Mouse (Mus musculus): ENCODE data around the gene Scube2. TPM values are rescaled to one million over a fixed set of nuclear protein-coding genes. Genes with fewer than 3 reads are reported as not detected.
A peak's percentile ranks its signal among the peaks of the same experiment; 100 is the strongest.

Scube2 gene
- total RNA-seq, 2 experiments from 2014 or later = 15.4 to 15.6 TPM

DNA sequence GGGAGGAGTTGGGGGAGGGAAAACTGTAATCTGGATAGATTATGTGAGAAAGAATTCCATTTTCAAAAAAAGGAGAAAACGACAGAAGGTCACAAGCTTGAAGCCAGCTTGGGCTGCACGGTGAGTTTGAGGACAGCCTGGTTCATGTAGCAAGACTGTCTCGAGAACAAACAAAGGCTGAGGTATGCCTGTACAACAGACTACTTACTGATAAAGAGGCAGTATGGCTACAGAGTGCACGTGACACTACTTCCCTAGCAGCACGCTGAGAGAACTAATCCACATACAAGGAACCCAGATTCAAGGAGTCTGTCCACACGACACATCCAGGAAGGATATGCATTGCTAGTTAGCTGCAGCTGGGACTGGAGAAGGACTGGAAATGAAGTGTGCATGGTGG is 6.1 kb downstream of the Scube2 start:
- intact Hi-C loops (cut with DNase I) = no loop called here
- no peak for DNase-seq

GRCm38 (mm10) chr7:109852752-109853212 is 12.7 kb downstream of the Scube2 start:
- DNase-seq = peak in 1 of 2 experiments; percentile 31
- intact Hi-C loops (cut with DNase I) = no loop called here

- no peak for DNase-seq
- intact Hi-C loops (cut with DNase I) = no loop called here
These were observed 13.5 kb downstream of the Scube2 start for GRCm38 (mm10) chr7:109852017-109852416.

DNA sequence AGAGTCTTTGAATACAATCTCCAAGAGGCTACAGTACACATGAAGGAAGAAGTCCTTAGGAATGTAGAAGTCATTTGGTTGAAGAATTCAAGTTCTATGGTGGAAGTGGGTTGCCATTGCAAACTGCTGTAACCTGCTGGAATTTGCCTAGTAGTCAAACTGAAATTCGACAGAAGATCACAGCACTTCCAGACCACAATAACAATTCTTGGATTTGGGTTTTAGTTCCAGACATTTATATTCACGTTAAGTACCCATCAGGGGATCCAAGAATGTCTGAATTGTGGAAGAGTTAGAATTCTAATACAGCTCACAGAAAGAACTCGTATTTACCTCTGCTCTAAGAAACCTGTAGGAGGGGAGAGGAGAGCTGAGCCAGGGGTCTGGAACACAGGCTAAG is 14.9 kb downstream of the Scube2 start:
- intact Hi-C loops (cut with DNase I) = no loop called here
- no peak for DNase-seq

GRCm38 (mm10) chr7:109849750-109850434 is 15.6 kb downstream of the Scube2 start:
- no peak for DNase-seq
- intact Hi-C loops (cut with DNase I) = no loop called here

DNA sequence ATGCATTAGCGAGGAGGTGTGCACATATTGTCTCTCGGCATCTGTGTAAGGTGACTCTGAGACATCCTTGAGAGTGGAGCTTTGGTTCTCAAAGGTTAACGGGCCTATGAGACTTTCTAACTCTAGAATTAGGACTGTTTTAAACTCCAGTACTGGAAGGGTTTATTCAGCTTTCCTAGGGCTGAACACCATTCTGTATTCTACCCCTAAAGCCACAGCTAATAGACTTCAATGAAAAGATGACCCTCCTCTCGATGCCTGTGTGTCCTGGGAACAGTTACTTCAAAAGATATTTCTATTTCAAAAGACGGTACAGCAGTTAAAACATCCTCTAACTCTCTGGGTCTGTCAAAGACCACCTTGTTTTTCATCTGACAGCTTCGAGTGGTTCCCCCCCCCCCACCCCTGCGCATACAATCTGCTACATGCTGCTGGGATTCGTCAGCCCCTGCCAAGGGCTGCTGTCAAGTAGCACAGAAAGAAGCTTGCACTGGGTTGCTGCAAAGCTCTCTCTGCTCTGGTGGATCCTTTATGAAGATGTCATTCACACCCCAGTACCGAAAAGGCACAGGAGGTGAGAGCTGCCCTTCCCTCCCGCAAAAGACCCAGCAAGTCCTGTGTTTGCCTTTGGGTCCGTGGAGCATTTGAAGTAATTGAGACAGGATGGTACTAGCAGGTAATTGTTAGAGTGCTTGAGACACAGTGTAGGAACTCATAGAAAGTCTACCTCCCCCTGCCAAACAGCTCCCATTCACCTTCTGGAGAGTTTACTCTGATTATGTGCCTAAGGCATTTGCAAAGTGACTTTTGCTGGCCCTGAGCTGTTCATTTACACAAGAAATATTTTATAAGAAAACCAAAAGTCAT is 16.4 kb downstream of the Scube2 start:
- no peak for DNase-seq
- intact Hi-C loops (cut with DNase I) = no loop called here

GRCm38 (mm10) chr7:109844100-109844499 is 21.4 kb downstream of the Scube2 start:
- intact Hi-C loops (cut with DNase I) = no loop called here
- DNase-seq = no peak

DNA sequence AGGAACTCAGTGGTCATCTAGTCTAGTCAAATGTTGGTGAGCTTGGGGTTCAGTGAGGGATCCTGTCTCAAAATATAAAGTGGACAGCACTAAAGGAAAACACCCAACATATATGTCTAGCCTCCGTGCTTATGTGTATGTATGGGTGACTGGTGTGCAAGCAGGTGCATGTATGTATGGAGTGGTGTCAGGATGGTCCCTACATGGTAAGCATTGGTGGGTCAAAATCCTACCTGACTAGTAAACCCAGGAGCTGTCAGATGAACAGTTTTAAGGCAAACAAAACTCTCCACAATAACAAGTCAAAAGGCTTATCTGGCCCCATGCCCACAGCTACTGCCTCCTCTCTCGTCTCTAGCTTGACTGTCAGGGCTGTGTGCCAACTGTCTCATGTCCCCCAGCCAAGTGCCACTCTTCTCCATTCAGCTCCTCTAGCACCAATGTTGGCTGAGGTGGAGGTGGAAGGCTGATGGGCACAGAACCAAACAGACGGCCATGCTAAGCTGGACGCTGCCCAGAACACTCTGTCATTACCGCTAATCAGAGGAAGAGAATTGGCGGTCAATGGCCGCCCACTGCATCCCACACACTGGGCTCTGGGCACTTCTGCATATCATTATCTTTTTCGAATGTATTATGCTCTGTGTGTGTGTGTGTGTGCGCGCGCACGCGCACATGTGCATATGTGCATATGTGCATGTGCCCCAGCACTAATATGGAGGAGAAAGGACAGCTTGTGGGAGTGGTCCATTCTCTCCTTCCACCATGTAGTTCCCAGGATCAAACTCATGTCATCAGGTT is 23.7 kb downstream of the Scube2 start:
- intact Hi-C loops (cut with DNase I) = no loop called here
- DNase-seq = peak; percentile 54 to 69

DNA sequence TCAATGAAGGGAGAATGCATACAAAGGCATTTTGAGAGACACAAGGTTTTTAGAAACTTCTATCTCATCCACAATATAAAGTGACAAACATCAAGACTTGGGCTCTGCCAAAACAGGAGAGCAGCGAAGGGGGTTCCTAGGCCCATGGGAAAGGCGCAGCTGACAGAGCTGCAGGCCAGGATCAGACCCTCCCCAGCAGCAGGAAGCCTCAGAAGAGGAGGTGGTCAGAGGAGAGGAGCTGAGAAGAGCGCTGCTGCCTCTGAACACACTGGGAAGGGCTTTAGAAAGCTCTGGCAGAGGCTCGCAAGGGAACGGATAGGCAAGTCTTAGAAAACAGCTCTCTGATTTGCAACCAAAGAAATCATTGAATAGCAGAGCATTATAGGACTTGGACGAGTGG is 24.4 kb downstream of the Scube2 start:
- no peak for DNase-seq
- intact Hi-C loops (cut with DNase I) = no loop called here

DNA sequence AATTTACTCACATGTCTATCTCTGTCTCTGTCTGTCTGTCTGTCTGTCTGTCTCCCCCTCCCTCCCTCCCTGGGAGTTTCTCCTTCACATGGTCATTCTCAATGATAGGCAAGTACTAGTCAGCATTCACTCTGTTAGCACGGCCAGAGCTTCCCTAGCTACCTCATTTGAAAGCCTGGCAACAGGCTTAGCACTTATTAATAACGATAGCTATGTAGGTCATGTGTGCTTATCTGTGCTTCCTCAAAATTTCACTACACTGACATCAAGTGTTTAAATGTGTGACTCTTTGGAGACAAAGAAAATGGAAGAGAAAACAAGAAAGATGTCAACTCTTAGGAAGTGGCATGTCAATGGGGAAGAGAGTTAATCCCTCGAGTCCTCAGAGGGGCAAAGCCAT is 26.9 kb downstream of the Scube2 start:
- no peak for DNase-seq
- intact Hi-C loops (cut with DNase I) = no loop called here

- intact Hi-C loops (cut with DNase I) = no loop called here
- no peak for DNase-seq
These were observed 27.8 kb downstream of the Scube2 start for GRCm38 (mm10) chr7:109837651-109838050.

- intact Hi-C loops (cut with DNase I) = no loop called here
These were observed 30.6 kb downstream of the Scube2 start for GRCm38 (mm10) chr7:109834894-109835293.

GRCm38 (mm10) chr7:109831376-109831775 is 34.1 kb downstream of the Scube2 start:
- DNase-seq = no peak
- intact Hi-C loops (cut with DNase I) = no loop called here

More at GRCm38 (mm10) chr7:109834894-109835293, 30.6 kb downstream of the Scube2 start:
- no peak for DNase-seq

- DNase-seq = peak in 1 of 2 experiments; percentile 26
- intact Hi-C loops (cut with DNase I) = no loop called here
These were observed 38.6 kb downstream of the Scube2 start for GRCm38 (mm10) chr7:109826911-109827310.

DNA sequence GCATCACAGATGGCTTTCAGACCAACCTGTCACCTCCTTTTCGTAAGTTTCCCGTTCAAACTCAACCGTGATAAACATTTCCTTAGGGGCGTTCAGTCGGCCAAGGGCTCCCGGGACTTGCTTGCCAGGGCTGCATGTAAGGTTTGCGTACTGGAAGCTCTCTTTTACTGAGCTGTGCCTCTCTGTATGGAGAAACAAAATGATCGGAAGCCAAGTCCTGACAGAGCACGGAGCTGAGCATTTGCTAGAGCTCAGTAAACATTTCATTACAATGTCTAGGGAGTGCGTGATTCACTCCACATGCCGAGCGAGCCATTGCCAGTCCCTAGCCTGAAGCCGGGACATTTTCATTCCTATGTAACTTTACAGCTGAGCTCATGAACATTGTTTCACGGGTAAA is 40.2 kb downstream of the Scube2 start:
- no peak for DNase-seq
- intact Hi-C loops (cut with DNase I) = no loop called here

GRCm38 (mm10) chr7:109818600-109818999 is 46.9 kb downstream of the Scube2 start:
- intact Hi-C loops (cut with DNase I) = no loop called here
- DNase-seq = no peak

- intact Hi-C loops (cut with DNase I) = no loop called here
- DNase-seq = no peak
These were observed 47.5 kb downstream of the Scube2 start for GRCm38 (mm10) chr7:109817954-109818353.

DNA sequence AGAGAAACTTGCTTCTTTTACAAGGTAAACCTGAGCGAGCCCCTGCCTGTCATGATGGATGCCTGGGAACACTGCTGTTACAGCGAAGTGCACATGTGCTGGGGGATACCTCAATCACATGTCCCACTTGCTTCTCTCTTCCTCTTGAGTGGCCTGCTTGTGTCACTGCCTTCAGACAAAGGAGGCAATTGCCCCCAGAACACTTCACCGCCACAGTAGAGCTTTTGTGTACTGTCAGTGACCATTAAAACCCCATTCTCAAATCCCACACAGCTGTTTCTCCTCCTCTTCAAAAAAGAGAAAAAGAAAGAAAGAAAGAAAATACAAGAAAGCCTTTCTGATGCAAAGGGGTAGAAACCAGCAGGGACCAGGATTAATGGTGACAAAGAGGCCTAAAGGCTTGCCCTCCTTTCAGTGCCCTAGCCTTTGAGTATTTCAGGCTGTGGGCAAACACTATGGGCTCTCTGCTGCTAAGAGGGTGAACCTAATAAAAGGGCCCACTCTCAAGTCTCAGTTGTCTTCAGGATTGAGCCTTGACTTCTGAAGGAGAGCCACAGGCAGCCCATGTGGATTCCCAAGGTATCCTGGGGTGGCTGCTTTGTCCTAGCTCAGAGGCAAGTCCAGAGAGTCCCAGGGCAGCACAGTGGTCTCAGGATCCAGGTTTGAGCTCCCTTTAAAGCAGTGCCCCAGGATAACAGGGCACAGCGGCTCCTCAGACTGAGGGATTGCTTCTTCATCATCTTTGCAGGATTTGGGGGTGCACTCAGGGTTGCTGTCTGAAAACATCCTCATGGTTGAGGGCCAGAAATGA is 51.9 kb downstream of the Scube2 start:
- intact Hi-C loops (cut with DNase I) = no loop called here
- DNase-seq = no peak

DNA sequence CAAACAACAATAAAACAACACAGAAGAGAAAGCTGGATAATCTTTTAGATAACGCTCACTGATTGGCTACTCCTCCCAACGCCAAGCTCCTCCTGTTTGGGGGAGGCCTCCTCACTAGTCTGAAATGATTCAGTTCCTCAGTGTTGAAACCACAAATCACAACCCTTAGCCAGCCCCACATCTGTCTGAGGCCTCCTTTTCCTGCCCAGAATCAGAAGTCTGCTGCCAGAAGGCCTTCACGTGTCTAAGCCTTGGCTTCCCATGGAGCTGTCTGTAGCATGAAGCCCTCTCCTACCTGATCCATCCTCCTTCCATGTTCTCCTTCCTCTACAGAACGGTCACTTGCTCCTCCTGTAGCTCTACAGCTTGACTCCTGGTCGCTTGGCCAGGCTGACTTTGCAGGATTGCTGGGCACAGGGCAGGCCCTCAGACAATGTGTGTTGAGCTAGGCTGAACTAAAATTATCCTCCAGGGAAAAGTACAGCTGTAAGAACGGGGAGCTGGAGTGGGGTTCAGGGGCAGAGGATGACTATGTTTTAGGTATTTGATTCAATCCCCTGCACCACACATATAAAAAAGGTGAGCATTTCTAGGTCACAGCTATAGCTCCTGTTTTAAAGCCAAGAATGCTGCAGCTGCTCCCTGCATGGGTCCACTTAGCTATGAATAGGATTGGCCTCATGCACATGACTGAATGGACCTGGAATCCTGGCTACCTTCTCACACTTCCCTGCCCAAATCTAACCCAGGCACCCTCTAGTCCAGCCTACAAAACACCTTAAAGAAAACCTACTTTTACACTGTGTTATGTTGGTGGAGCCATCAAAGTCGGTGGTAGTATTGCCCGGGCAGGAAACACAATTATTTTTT is 57.6 kb downstream of the Scube2 start:
- intact Hi-C loops (cut with DNase I) = no loop called here
- peak in 1 of 2 experiments; percentile 27 for DNase-seq

Data from heart, postnatal 14 days (tissue).